Mouse (Mus musculus) neural tube, embryonic 11.5 days (tissue): ENCODE measurements at regions not wholly inside any gene's neighbourhood (a gene's known extent, or its start where the extent isn't known, plus 50 kb on each side); places are given as distances from the start of the nearest gene placed in this dataset.

Source experiments
- ATAC-seq: fragments of 200-750 bp; cut with Nextera tagmentation; 2 replicates; pipeline ENCODE4 v1.8.0; 2017; ENCODE audit warnings: moderate number of reproducible peaks, mild to moderate bottlenecking, moderate TSS enrichment, moderate library complexity; ENCODE audit not compliant: insufficient read depth, low FRiP score, low TSS enrichment
- DNase-seq: peaks from one replicate; pipeline ENCODE4 v3.0.0-alpha.2; 2015; ENCODE audit warnings: low spot score
- H3K27ac ChIP-seq: fragments of 300-500 bp; sonication (generic); 2 replicates; pipeline ENCODE4 v1.5.1; 2014; ENCODE audit warnings: low read depth, mild to moderate bottlenecking, low read length
- H3K27me3 ChIP-seq: fragments of 300-500 bp; sonication (generic); 2 replicates; pipeline ENCODE4 v1.6.1; 2014; ENCODE audit warnings: mild to moderate bottlenecking, low read length, mixed read lengths; ENCODE audit not compliant: control insufficient read depth, insufficient read depth
- H3K36me3 ChIP-seq: fragments of 300-500 bp; sonication (generic); 2 replicates; pipeline ENCODE4 v1.6.1; 2014; ENCODE audit warnings: mild to moderate bottlenecking, low read length, moderate library complexity, mixed read lengths; ENCODE audit not compliant: control insufficient read depth, insufficient read depth
- H3K4me1 ChIP-seq: fragments of 300-500 bp; sonication (generic); 2 replicates; pipeline ENCODE4 v1.6.1; 2014; ENCODE audit warnings: low read length, mixed read lengths; ENCODE audit not compliant: control insufficient read depth, insufficient read depth
- H3K4me2 ChIP-seq: fragments of 300-500 bp; sonication (generic); 2 replicates; pipeline ENCODE4 v1.6.1; 2014; ENCODE audit warnings: low read depth, mild to moderate bottlenecking, moderate library complexity
- H3K4me3 ChIP-seq: fragments of 300-500 bp; sonication (generic); 2 replicates; pipeline ENCODE4 v1.5.1; 2014; ENCODE audit warnings: low read depth, low read length
- H3K9ac ChIP-seq: fragments of 300-500 bp; sonication (generic); 2 replicates; pipeline ENCODE4 v1.6.1; 2014; ENCODE audit warnings: mild to moderate bottlenecking, low read length
- H3K9me3 ChIP-seq: fragments of 300-500 bp; sonication (generic); 2 replicates; pipeline ENCODE4 v1.6.1; 2016; ENCODE audit warnings: low read length; ENCODE audit not compliant: control insufficient read depth
- WGBS: fragments of 180-500 bp; shearing (Covaris S2); extraction: QIAGEN DNeasy Blood & Tissue Kit; methylation state at CpG from one replicate; pipeline ENCODE4 v1.1.7; 2014; 5-methylcytosine and 5-hydroxymethylcytosine counted together

DNA sequence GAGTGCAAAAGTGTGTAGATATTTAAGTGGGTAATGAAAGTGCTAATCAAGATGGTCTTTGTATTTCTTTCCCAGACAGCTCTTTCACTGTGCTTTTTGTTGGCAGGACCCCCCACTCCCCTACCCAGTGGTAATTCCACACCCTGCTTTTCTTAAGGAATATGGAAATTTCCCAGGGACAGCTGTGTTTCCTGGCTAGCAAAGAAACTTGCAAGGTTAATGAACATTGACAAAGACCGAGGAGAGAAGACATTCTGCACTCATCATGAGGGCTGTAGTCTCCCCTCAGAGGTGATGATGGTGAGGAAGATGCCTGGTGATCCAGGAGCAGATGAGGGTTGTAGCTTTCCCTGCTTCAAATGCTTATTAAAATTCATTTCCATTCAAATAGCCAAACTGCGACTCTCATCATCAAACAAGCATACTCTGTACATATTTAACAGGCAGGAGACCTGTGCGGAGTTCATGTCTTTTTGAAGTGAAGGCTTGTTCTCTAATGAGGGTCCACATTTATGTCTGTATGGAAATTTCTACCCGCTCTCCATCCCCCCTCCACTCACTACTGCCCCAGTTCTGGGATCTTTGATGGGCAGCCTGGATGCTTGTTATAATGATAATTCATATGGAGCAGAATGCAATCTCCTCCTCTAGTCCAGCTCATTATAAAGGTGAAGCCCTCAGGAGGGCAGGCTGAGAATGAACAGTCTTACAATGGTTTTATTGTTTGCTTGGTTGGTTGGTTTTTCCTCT, 364.1 kb upstream of the Camk1g start:
- Histone ChIP-seq H3K4me2 (no peak overlapping the region), H3K9me3 (no peaks in the 10 kb centered on the region), H3K4me3 (no peak overlapping the region), H3K4me1 (peaks cover 13% of the 10 kb centered on the region), H3K9ac (no peak overlapping the region), H3K27ac (no peak overlapping the region), H3K36me3 (no peaks in the 10 kb centered on the region), H3K27me3 (no peaks in the 10 kb centered on the region)
- ATAC-seq (0 out of 2 replicates have a peak, but pooled peaks have one; percentile 29), DNase-seq (no peak)
- 55% methylated on average over 4 of the region's 4 CpGs for WGBS

DNA sequence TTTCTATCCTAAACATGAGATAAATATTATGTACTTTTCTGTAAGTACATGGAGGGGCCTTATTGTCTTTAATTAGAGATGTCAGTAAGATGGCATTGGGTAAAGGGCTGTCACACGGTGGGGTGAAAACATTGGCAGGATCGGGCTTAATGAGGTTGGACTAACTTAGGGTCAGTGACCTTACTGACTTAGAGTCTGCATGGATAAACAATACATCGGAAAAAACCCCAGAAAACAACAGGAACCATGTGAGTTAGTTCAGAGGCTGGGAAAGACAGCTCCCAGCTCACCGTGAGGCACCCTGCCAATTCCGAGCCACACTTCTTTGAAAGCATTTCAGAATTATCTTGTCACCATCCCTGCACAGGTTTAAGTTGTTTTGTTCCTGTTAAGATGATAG, 363.3 kb upstream of the Camk1g start:
- H3K4me1 ChIP-seq, result peaks cover 13% of the 10 kb centered on the region
- ATAC-seq (no peak), DNase-seq (no peak)

DNA sequence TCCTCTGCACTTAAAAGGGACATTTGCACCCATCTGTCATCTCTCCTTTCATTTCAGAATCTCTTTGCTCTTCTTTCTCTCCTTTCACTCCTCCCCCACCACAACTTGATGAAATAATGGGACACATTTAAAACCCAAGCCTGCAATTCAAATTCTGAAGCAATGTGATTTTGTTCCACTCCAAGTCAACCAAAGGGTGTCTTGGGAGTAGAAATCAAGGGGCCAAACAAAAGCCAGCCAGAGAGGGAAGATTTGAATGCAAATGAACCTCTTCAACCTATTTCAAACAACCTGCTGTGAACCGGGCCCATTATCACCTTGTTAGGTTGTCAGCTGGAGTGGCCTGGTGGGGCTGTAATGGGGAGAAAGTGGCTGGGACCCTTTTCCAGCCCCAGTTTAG, 362.0 kb upstream of the Camk1g start:
- Histone ChIP-seq H3K36me3 (no peaks in the 10 kb centered on the region), H3K4me1 (peaks cover 13% of the 10 kb centered on the region), H3K27me3 (no peaks in the 10 kb centered on the region), H3K9ac (no peak overlapping the region), H3K27ac (no peak overlapping the region), H3K4me2 (no peak overlapping the region), H3K4me3 (no peak overlapping the region), H3K9me3 (no peaks in the 10 kb centered on the region)
- ATAC-seq (0 out of 2 replicates have a peak, but pooled peaks have one; percentile 20), DNase-seq (no peak)
- WGBS, result 3% methylated on average over 1 of the region's 1 CpGs

More for the DNA sequence above, 363.3 kb upstream of the Camk1g start:
- Histone ChIP-seq H3K4me3 (no peak overlapping the region), H3K9me3 (no peaks in the 10 kb centered on the region), H3K27ac (no peak overlapping the region), H3K9ac (no peak overlapping the region), H3K27me3 (no peaks in the 10 kb centered on the region), H3K4me2 (no peak overlapping the region), H3K36me3 (no peaks in the 10 kb centered on the region)
- 5% methylated on average over 5 of the region's 5 CpGs for WGBS

DNA sequence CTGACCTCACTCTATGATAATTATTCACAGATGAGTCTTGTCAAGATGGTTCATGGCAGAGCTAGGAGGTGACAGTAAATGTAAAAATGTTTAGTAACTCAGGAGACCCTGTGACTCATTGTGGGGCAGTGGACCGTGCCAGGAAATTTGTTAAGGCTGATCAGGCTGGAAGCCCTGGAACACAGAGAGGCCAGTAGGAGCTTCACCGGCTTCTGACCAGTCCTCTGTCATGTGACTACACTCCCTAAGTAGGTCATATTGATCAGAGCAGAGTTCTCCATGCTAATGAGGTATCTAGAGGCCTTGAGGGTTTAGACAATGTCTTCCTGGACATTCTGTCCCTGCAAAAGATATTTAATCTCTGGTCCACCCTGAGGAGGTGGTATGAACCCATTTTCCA, 351.8 kb upstream of the Camk1g start:
- DNase-seq (no peak), ATAC-seq (no peak)
- no peak overlapping the region for H3K9ac ChIP-seq
- H3K27me3 ChIP-seq, result no peaks in the 10 kb centered on the region
- H3K36me3 ChIP-seq, result no peaks in the 10 kb centered on the region
- H3K9me3 ChIP-seq, result no peaks in the 10 kb centered on the region
- H3K4me3 ChIP-seq, result no peak overlapping the region
- H3K4me1 ChIP-seq, result no peaks in the 10 kb centered on the region
- no peak overlapping the region for H3K4me2 ChIP-seq
- WGBS, result 80% methylated on average over 2 of the region's 2 CpGs
- H3K27ac ChIP-seq, result no peak overlapping the region

DNA sequence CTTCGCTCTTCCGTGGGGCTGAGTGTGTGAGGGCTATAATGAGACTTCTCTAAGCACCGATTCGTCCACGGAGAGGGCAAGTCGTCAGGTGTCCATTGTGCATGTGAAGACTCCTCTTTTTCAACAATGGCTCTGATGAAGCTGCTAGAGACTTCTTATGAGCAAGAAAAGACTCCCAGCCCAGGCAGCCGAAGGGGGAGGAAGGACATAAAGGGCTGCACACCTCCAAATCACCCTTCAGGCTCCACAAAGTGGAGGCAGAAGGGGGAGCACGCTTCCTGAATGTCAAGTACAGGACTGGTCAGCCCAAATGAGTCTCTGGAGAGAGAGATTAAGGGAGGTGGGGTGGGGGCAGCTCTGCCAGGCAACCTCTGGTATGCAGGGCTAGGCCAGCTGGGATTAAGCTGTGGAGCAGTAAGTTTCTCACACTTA, 350.3 kb upstream of the Camk1g start:
- H3K9ac ChIP-seq, result no peak overlapping the region
- H3K4me1 ChIP-seq, result no peaks in the 10 kb centered on the region
- no peaks in the 10 kb centered on the region for H3K36me3 ChIP-seq
- H3K27ac ChIP-seq, result no peak overlapping the region
- no peak overlapping the region for H3K4me3 ChIP-seq
- H3K27me3 ChIP-seq, result no peaks in the 10 kb centered on the region
- WGBS, result 72% methylated on average over 8 of the region's 8 CpGs
- ATAC-seq, result no peak
- H3K4me2 ChIP-seq, result no peak overlapping the region
- no peak for DNase-seq
- H3K9me3 ChIP-seq, result no peaks in the 10 kb centered on the region

DNA sequence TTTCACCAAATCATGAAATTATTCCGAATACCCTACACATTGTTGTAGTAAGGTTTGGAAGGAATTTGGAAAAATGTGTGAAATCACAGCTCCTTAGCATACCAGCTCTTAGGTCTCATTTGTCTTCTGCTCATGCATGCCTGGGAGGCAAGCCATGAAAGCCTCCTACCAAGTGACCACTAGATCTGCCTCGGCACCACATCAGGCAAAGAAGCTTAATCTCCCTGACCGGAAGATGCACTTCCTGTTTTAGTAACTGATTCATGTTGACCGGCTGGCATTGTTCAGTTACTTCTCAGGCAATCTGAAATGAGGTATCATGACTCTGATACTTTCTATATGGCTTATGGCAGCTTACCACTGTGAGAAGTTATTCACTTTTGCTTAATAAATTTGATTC, 345.2 kb upstream of the Camk1g start:
- Histone ChIP-seq H3K27me3 (no peaks in the 10 kb centered on the region), H3K4me2 (no peak overlapping the region), H3K9me3 (no peaks in the 10 kb centered on the region), H3K4me1 (no peaks in the 10 kb centered on the region), H3K27ac (no peak overlapping the region), H3K36me3 (no peaks in the 10 kb centered on the region), H3K4me3 (no peak overlapping the region), H3K9ac (no peak overlapping the region)
- ATAC-seq, result no peak
- no peak for DNase-seq
- 80% methylated on average over 4 of the region's 4 CpGs for WGBS

DNA sequence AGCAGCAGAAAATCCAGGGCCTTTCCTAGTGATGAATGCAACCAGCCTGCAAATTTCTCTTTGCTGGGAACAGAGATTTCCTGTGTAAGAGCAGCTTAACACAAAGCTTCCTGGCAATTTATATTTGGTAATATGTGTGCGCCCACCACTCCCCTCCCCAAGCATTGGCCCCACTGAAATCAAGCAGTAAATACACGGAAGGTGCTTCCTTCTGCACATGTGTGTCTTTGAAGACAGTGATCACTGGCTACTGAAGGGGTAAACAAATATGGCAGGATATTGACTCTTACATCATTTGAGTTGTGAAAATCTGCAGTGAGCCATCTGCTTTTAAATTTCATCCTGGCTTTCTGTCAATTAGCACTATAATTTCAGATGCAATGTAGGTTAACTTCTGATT, 344.5 kb upstream of the Camk1g start:
- Histone ChIP-seq H3K36me3 (no peaks in the 10 kb centered on the region), H3K9ac (no peak overlapping the region), H3K4me1 (no peaks in the 10 kb centered on the region), H3K27ac (no peak overlapping the region), H3K27me3 (no peaks in the 10 kb centered on the region), H3K9me3 (no peaks in the 10 kb centered on the region), H3K4me2 (no peak overlapping the region), H3K4me3 (no peak overlapping the region)
- WGBS, result 81% methylated on average over 2 of the region's 2 CpGs
- no peak for ATAC-seq
- DNase-seq, result no peak

DNA sequence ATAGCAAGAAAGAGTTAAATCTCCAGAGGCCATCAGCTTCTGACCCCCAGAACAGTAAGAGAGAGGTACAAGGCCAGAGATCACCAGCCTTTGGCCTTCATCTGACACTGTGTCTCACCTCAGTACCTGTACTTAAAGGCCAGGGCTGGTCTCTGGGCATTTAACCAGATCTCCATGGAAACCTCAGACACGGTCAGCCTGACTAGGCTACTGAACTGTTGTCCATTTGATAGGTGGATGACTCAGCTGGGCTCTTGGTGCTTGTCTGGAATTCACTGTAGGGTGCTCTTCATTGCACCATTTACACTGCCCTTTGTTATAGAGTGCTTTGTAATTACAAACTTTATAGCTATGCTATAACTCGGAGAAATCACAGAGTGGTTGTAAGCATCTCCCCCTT, 335.1 kb upstream of the Camk1g start:
- ATAC-seq, result no peak
- H3K4me2 ChIP-seq, result no peak overlapping the region
- H3K4me3 ChIP-seq, result no peak overlapping the region
- H3K9me3 ChIP-seq, result no peaks in the 10 kb centered on the region
- no peak overlapping the region for H3K27ac ChIP-seq
- peaks cover 4% of the 10 kb centered on the region; the same call in 1 of the 2 replicates for H3K4me1 ChIP-seq
- no peak overlapping the region for H3K9ac ChIP-seq
- no peak for DNase-seq
- H3K36me3 ChIP-seq, result no peaks in the 10 kb centered on the region
- H3K27me3 ChIP-seq, result no peaks in the 10 kb centered on the region
- WGBS, result 32% methylated on average over 2 of the region's 2 CpGs
